Comparison of ENCODE assay signal across 18 mouse cellular contexts in the genomic region with DNA sequence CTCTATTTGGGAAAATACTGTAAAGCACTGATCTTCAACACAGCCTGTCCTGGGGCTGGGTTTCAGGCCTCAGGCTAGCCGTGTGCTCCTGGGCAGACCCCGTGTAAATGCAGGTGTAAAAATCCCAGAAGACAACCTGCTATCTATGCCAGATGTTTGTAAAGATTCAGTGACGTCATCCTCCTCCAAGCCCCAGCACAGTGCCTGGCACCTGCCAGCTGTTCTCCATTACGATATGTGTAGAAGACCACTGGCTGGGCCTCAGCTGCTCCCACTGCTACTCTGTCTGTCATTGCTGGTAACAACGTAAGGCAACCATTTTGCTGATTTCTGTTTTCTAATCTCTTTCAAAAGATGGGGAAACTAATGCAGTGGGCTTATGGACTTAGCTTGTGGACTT.
A peak's percentile ranks its signal among the peaks of the same experiment; 100 is the strongest.
DNase-seq lines count a peak whose midpoint lies in the region; ATAC-seq and TF ChIP-seq lines count a peak whose summit lies in the region.
"Had no signal": no experiment of that assay in that cellular context is flagged by ENCODE, and none has a peak within 500 bp of the region (broad histone marks: within the 10 kb centered on the region; RNA-seq: fewer than 3 reads in every experiment).

No protein-coding gene starts in this region.

- peak; percentile 58 for DNase-seq in CH12.LX (ENCODE audit: extremely low read depth)
- DNase-seq in embryonic facial prominence, embryonic 14.5 days (ENCODE audit: low spot score), result no peak
- peak; percentile 20 for DNase-seq in naive thymus-derived CD4-positive, alpha-beta T cell, adult 2 months (ENCODE audit: low read depth)
- DNase-seq in thymus, postnatal 0 days (ENCODE audit: low spot score), result peak; percentile 85
- DNase-seq in layer of hippocampus, postnatal 10 days (ENCODE audit: low spot score in 2 of 2), result no peak
- DNase-seq in retina, postnatal 1 day, result no peak
- DNase-seq in kidney, adult 2 months, result no peak
- DNase-seq: adrenal gland, adult 8-10 months; cerebellum, adult 11-12 months; cerebellum, postnatal 36 days; forebrain, postnatal 0 days; heart, postnatal 36 days; liver, postnatal 0 days had no signal

- dilution Hi-C loops in CH12.LX (cut with MboI; ENCODE audit: extremely low pct_ligation_motif_present, extremely low pct_unique_long_range_greater_than_20kb, low sequenced_read_pairs), result no loop called here

- H3K9ac ChIP-seq in CH12.LX (ENCODE audit: insufficient read depth, low read depth), result no peak overlapping the region
- H3K9ac ChIP-seq in embryonic facial prominence, embryonic 14.5 days (ENCODE audit: low read depth, low read length), result no peak overlapping the region
- H3K9ac ChIP-seq: forebrain, postnatal 0 days; heart, embryonic 13.5 days; limb, embryonic 15.5 days; liver, postnatal 0 days; neural tube, embryonic 12.5 days had no signal

- H3K4me1 ChIP-seq in CH12.LX (ENCODE audit: control insufficient read depth in 1 of 2, insufficient read depth in 2 of 2), result peaks cover 42 to 76% of the 10 kb centered on the region in 2 experiments
- H3K4me1 ChIP-seq in embryonic facial prominence, embryonic 14.5 days (ENCODE audit: control insufficient read depth, insufficient read depth, low read length), result no peaks in the 10 kb centered on the region
- no peaks in the 10 kb centered on the region for H3K4me1 ChIP-seq in kidney, adult 2 months (ENCODE audit: control insufficient read depth, insufficient read depth, low read length)

- H3K36me3 ChIP-seq in CH12.LX (replicated peaks in 1 of 2; ENCODE audit: control insufficient read depth in 1 of 2, insufficient read depth in 1 of 2, low read length in 1 of 2), result no peaks in the 10 kb centered on the region
- H3K36me3 ChIP-seq in embryonic facial prominence, embryonic 14.5 days (ENCODE audit: control insufficient read depth, insufficient read depth, low read length), result no peaks in the 10 kb centered on the region
- no peaks in the 10 kb centered on the region for H3K36me3 ChIP-seq in kidney, adult 2 months (ENCODE audit: control insufficient read depth, insufficient read depth, low read length)
- H3K36me3 ChIP-seq: heart, embryonic 13.5 days; limb, embryonic 15.5 days; neural tube, embryonic 12.5 days had no signal

- ATAC-seq in embryonic facial prominence, embryonic 14.5 days (ENCODE audit: low read depth), result peak; percentile 17; the same call in 1 of the 2 replicates
- ATAC-seq: CD4-positive, CD25-positive, alpha-beta regulatory T cell, adult 4 months; forebrain, postnatal 0 days; hindbrain, embryonic 16.5 days; liver, postnatal 0 days had no signal

- in situ Hi-C loops in CH12.LX (cut with MboI; ENCODE audit: low pct_ligation_motif_present, low pct_unique_long_range_greater_than_20kb, low sequenced_read_pairs), result no loop called here

- no peak overlapping the region for H3K4me2 ChIP-seq in CH12.LX (ENCODE audit: insufficient read depth, low read depth, poor library complexity, severe bottlenecking)
- no peak overlapping the region for H3K4me2 ChIP-seq in embryonic facial prominence, embryonic 14.5 days (ENCODE audit: low read depth, low read length)
- H3K4me2 ChIP-seq: heart, embryonic 13.5 days; limb, embryonic 15.5 days; neural tube, embryonic 12.5 days had no signal

- TF ChIP-seq CTCF in CH12.LX (conservative IDR thresholded peaks at IDR 0.05 in 1 of 2, IDR thresholded peaks at IDR 0.05 in 1 of 2; ENCODE audit: low read depth in 2 of 2, low read length in 2 of 2), result no peak
- no peak for TF ChIP-seq CTCF in kidney, adult 2 months (conservative IDR thresholded peaks at IDR 0.05; ENCODE audit: insufficient read depth, insufficient read length, low read depth, low read length)

- WGBS in embryonic facial prominence, embryonic 14.5 days, result 42% methylated on average over 5 of the region's 5 CpGs
- WGBS in kidney, adult 2 months, result 90% methylated on average over 5 of the region's 5 CpGs

- peak; percentile 72; the same call in 1 of the 2 replicates for TF ChIP-seq EP300 in CH12.LX (IDR thresholded peaks at IDR 0.05; ENCODE audit: low read length)

- no peak for TF ChIP-seq POLR2A in CH12.LX (IDR thresholded peaks at IDR 0.05; ENCODE audit: low read depth, low read length)
- no peak for TF ChIP-seq POLR2A in kidney, adult 2 months (IDR thresholded peaks at IDR 0.05; ENCODE audit: low read depth, low read length)

- H3K27me3 ChIP-seq in CH12.LX (replicated peaks), result no peaks in the 10 kb centered on the region
- H3K27me3 ChIP-seq in embryonic facial prominence, embryonic 14.5 days (replicated peaks; ENCODE audit: control insufficient read depth, insufficient read depth, low read length), result no peaks in the 10 kb centered on the region
- no peaks in the 10 kb centered on the region for H3K27me3 ChIP-seq in kidney, adult 2 months (replicated peaks; ENCODE audit: control insufficient read depth, insufficient read depth, low read length)
- H3K27me3 ChIP-seq: heart, embryonic 13.5 days; limb, embryonic 15.5 days; neural tube, embryonic 12.5 days had no signal

- no peak overlapping the region for H3K4me3 ChIP-seq in CH12.LX (replicated peaks in 1 of 3; ENCODE audit: low read depth in 2 of 3, low read length in 2 of 3, poor library complexity in 1 of 3)
- H3K4me3 ChIP-seq in embryonic facial prominence, embryonic 14.5 days (ENCODE audit: low read depth, low read length), result no peak overlapping the region
- no peak overlapping the region for H3K4me3 ChIP-seq in kidney, adult 2 months (ENCODE audit: insufficient read depth, low read depth, low read length)
- H3K4me3 ChIP-seq: heart, embryonic 13.5 days; limb, embryonic 15.5 days; neural tube, embryonic 12.5 days had no signal

- no peak overlapping the region for H3K27ac ChIP-seq in CH12.LX (ENCODE audit: insufficient read depth, low read depth)
- peak overlapping the region; percentile 24; the same call in 1 of the 2 replicates for H3K27ac ChIP-seq in embryonic facial prominence, embryonic 14.5 days (replicated peaks; ENCODE audit: low read depth, low read length)
- H3K27ac ChIP-seq in kidney, adult 2 months (ENCODE audit: insufficient read depth, low read depth, low read length), result no peak overlapping the region
- H3K27ac ChIP-seq: heart, embryonic 13.5 days; limb, embryonic 15.5 days; neural tube, embryonic 12.5 days had no signal

- H3K9me3 ChIP-seq in CH12.LX (replicated peaks; ENCODE audit: low read length), result no peaks in the 10 kb centered on the region
- H3K9me3 ChIP-seq in embryonic facial prominence, embryonic 14.5 days (ENCODE audit: control insufficient read depth, low read length), result no peaks in the 10 kb centered on the region
- H3K9me3 ChIP-seq: heart, embryonic 13.5 days; limb, embryonic 15.5 days; neural tube, embryonic 12.5 days had no signal

- TF ChIP-seq RAD21 in CH12.LX (IDR thresholded peaks at IDR 0.05; ENCODE audit: low read depth, low read length), result no peak

- H3K79me2 ChIP-seq in CH12.LX (replicated peaks; ENCODE audit: control insufficient read depth, extremely low read depth, insufficient read depth, poor library complexity, severe bottlenecking), result no peaks in the 10 kb centered on the region

TF ChIP-seq in CH12.LX, 34 proteins besides CTCF, POLR2A, EP300 and RAD21 (continues in another document):
- TF ChIP-seq E2F4 (IDR thresholded peaks at IDR 0.05; ENCODE audit: insufficient replicate concordance, low read depth, low read length), result no peak
- TF ChIP-seq PAX5 (IDR thresholded peaks at IDR 0.05; ENCODE audit: low read length), result no peak
- TF ChIP-seq JUND (conservative IDR thresholded peaks at IDR 0.05; ENCODE audit: low read depth, low read length), result peak; percentile 57; the same call in 1 of the 2 replicates
- TF ChIP-seq MXI1 (IDR thresholded peaks at IDR 0.05; ENCODE audit: low read depth, low read length), result no peak
- TF ChIP-seq TCF12 (IDR thresholded peaks at IDR 0.05; ENCODE audit: low read depth, low read length), result peak; percentile 92
- TF ChIP-seq IRF4 (IDR thresholded peaks at IDR 0.05; ENCODE audit: low read depth, low read length), result no peak; the same call in 1 of the 2 replicates
- TF ChIP-seq RCOR1 (conservative IDR thresholded peaks at IDR 0.05; ENCODE audit: low read depth, low read length), result no peak
- TF ChIP-seq USF2 (conservative IDR thresholded peaks at IDR 0.05; ENCODE audit: low read depth, low read length), result no peak
- no peak for TF ChIP-seq HCFC1 (IDR thresholded peaks at IDR 0.05; ENCODE audit: low read depth, low read length)
- TF ChIP-seq NRF1 (IDR thresholded peaks at IDR 0.05; ENCODE audit: low read depth, low read length), result no peak
- peak; percentile 59 for TF ChIP-seq JUN (IDR thresholded peaks at IDR 0.05; ENCODE audit: insufficient read depth, low read depth, low read length)
- no peak for TF ChIP-seq UBTF (IDR thresholded peaks at IDR 0.05; ENCODE audit: low read depth, low read length)
- TF ChIP-seq SIN3A (IDR thresholded peaks at IDR 0.05; ENCODE audit: low read length), result no peak
- no peak; the same call in 1 of the 2 replicates for TF ChIP-seq MAX (IDR thresholded peaks at IDR 0.05; ENCODE audit: low read length)
- no peak for TF ChIP-seq MEF2A (IDR thresholded peaks at IDR 0.05; ENCODE audit: borderline replicate concordance, low read depth, low read length)
- peak; percentile 73 for TF ChIP-seq ETS1 (conservative IDR thresholded peaks at IDR 0.05; ENCODE audit: low read depth, low read length)
- no peak for TF ChIP-seq MYC (IDR thresholded peaks at IDR 0.05; ENCODE audit: low read depth, low read length)
- TF ChIP-seq ELF1 (IDR thresholded peaks at IDR 0.05; ENCODE audit: low read depth, low read length), result no peak
- TF ChIP-seq BHLHE40 (IDR thresholded peaks at IDR 0.05; ENCODE audit: low read depth, low read length), result peak; percentile 31; the same call in 1 of the 2 replicates
- no peak for TF ChIP-seq GABPA (IDR thresholded peaks at IDR 0.05; ENCODE audit: insufficient replicate concordance, low read depth, low read length)
- no peak for TF ChIP-seq ZMIZ1 (IDR thresholded peaks at IDR 0.05; ENCODE audit: low read depth, low read length)
- TF ChIP-seq POLR2AphosphoS2 (IDR thresholded peaks at IDR 0.05; ENCODE audit: low read depth, low read length), result no peak
- TF ChIP-seq KAT2A (IDR thresholded peaks at IDR 0.05; ENCODE audit: insufficient replicate concordance, low read length), result no peak
- TF ChIP-seq CHD1 (IDR thresholded peaks at IDR 0.05; ENCODE audit: low read depth, low read length), result no peak
- TF ChIP-seq NELFE (IDR thresholded peaks at IDR 0.05; ENCODE audit: low read depth, low read length), result no peak
- no peak for TF ChIP-seq USF1 (IDR thresholded peaks at IDR 0.05; ENCODE audit: low read depth, low read length)
- no peak for TF ChIP-seq TBP (conservative IDR thresholded peaks at IDR 0.05; ENCODE audit: low read depth, low read length)
- no peak for TF ChIP-seq SMC3 (IDR thresholded peaks at IDR 0.05; ENCODE audit: low read depth, low read length)
- no peak for TF ChIP-seq MAZ (IDR thresholded peaks at IDR 0.05; ENCODE audit: low read depth, low read length)
- TF ChIP-seq CHD2 (IDR thresholded peaks at IDR 0.05; ENCODE audit: low read length), result 0 out of 2 replicates have a peak, but pooled peaks have one; percentile 25

Comparison
In these comparisons a context has a peak if more than half of its experiments do, and no peak if none do; other contexts are left out.
1. DNase-seq: peak in CH12.LX (single experiment), naive thymus-derived CD4-positive, alpha-beta T cell, adult 2 months (single experiment) and thymus, postnatal 0 days (single experiment); none in embryonic facial prominence, embryonic 14.5 days (single experiment), layer of hippocampus, postnatal 10 days (0 of 2), retina, postnatal 1 day (single experiment) and kidney, adult 2 months (single experiment).